Mouse (Mus musculus) lung, adult 10 weeks (tissue): ENCODE data around the gene Rad9a. TPM values are rescaled to one million over a fixed set of nuclear protein-coding genes. Genes with fewer than 3 reads are reported as not detected.

ENCODE experiments used
- polyA plus RNA-seq: library from polyadenylated mRNA; stranded (reverse); fragments of 350-450 nt; fragmentation: Illumina TruSeq; extraction: RNeasy Lipid Tissue Mini Kit (QIAGEN cat#74804); gene quantifications from one replicate; pipeline ENCODE4 v1.2.3, GENCODE M21; 2014; ENCODE audit warnings: low read depth, low replicate concordance; ENCODE audit not compliant: insufficient read depth

The Rad9a gene
- 12.4 TPM for polyA plus RNA-seq

DNA sequence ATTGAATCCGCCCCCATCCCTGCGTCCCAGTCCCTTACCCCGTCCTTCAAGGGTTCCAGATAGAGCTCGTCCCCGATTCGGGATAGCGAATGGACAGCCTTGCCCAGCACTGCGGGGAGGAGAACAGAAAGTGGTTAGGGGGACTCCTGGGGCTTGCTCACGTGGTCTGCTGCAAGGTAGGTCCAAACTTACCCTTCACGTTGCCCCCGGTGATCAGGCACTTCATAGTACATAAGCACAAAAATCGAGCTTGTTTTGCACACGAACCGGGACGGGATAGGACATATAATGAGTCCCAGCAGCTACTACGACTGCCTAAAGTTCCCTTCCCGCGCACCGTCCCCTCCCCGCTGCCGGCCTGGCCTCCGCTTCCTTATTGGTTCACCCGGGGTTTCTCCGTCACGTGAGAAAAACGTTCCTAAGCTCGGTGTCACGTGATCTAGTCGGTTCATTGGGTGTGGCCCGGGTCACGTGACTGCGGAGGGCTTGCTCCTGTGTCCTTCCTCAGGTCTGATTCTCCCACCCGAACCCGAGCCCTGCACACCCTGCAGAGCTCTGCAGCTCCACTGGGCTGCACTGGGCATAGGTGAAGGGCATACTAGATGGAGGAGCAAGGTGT is at the start of gene Rad9a:
Rad9a (minus strand) TSS at position 372 of the 619 bp plus-strand sequence.

DNA sequence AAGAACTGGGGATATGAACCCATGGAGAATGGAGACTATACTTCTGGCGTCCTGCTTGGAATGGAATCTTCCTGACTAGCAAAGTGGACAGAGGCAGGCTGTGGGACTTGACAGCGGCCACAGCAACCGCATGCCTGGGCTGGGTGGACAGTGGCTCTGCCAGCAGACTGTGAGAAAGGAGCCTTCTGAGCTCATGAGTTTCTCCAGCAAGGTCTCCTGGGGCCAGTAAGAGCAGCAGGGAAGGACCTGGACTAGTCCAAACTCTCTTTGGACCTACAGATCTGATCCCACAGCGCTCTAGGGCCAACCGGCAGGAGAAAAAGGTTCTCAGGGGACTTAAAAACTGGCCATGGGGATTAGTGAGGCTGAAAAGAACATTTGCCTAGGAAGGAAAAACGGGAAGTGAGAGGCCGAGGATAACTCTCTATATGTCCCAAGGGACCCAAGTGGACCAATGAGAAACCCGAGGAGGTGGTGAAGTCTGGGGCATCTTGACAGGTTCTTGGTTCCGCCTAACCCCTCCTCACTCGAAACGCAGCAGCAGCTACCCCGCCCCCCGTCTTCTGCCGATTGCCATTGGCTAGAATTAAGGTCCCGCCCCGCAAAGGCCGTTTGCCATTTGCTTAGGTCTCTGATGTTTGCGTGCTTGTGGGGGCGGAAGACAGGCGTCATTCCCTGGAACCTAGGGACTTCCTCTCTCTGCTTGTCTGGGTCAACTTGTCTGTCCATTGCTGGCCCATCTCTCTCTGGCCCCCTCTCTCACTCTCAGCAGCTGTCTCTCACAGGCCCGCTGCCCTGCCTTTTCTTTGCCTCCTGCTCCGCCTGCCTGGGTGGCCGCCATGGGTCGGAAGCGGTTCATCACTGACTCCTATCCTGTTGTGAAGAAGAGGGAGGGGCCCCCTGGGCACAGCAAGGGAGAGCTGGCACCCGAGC is 30.1 kb upstream of the Rad9a start, which contains the start of gene Pold4:
Pold4 (plus strand) TSS at position 647 of the 933 bp plus-strand sequence.

GRCm38 (mm10) chr19:4214071-4214770 is 12.8 kb upstream of the Rad9a start, which contains the start of the genes Clcf1 and AC109138.7:
TSS of gene Clcf1 (plus strand) at chr19:4214238.
TSS of gene AC109138.7 (plus strand) at chr19:4214357.

GRCm38 (mm10) chr19:4191528-4192250 is 9.8 kb downstream of the Rad9a start, which contains the start of gene Ppp1ca:
TSS of gene Ppp1ca (plus strand) at chr19:4192065.

DNA sequence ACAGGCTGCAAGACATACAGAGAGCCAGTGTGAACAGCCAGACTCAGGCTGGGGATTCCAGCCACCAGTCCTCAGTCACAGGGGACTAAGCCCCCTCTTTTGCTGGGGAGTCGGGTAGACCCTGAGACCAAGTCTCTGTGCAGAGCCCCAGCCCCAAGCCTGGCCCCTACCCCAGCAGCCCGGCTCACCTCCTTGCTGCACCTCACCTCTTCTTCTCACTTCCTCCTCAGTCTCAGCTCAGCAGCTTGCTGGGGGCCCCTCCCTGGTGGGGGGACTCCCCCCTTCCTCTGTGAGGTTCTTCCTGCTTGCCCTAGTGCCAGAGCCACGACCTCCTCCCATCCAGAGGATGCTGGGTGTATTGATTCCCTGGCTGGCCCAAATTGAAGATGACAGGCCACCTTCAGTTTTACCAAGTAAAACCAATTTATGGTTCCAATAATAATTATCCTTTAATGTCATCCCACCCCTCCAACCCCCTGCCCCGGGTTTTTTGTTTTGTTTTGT is 10.6 kb downstream of the Rad9a start, which contains the start of gene Tbc1d10c:
Tbc1d10c (minus strand) TSS at position 454 of the 504 bp plus-strand sequence.

GRCm38 (mm10) chr19:4175368-4175947 is 26.0 kb downstream of the Rad9a start, which contains the start of gene Carns1:
TSS of gene Carns1 (minus strand) at chr19:4175479.

GRCm38 (mm10) chr19:4162646-4163542 is 38.6 kb downstream of the Rad9a start, which contains the start of gene Rps6kb2:
TSS of gene Rps6kb2 (minus strand) at chr19:4163354.

GRCm38 (mm10) chr19:4153232-4153654 is 48.2 kb downstream of the Rad9a start, which contains the start of gene Ptprcap:
TSS of gene Ptprcap (plus strand) at chr19:4153604.

DNA sequence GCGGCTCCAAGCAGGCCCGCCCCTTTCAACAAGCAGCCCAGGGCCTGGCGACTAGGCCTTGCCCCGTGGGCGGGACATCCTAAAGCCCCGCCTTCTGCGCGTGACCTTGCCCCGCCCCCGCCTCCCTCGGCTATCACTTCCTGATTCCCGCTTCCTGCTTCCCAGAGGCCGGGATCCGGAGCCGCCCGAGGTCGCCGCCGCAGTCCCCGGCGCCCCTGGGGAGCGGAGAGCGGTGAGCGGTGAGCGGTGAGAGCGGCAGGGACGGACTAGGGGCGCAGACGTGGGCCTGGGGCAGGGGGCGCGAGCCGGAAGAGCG is 53.0 kb downstream of the Rad9a start, which contains the start of gene Coro1b:
Coro1b (plus strand) TSS at position 129 of the 316 bp plus-strand sequence.

Other genes starting within 250 kb of the Rad9a start
- 0.20 TPM for gene Aldh3b3, start 243.0 kb downstream of the Rad9a start, polyA plus RNA-seq
- 0.83 TPM for gene Aldh3b2, start 229.3 kb downstream of the Rad9a start, polyA plus RNA-seq
- gene Acy3, start 215.1 kb downstream of the Rad9a start, polyA plus RNA-seq = 10.1 TPM
- gene Tbx10, start 208.9 kb downstream of the Rad9a start, polyA plus RNA-seq = not detected
- 19.1 TPM for gene Nudt8, start 201.1 kb downstream of the Rad9a start, polyA plus RNA-seq
- 0.23 TPM for gene Gm49405, start 201.0 kb downstream of the Rad9a start, polyA plus RNA-seq
- gene Doc2g, start 198.3 kb downstream of the Rad9a start, polyA plus RNA-seq = 4.9 TPM
- 85.5 TPM for gene Ndufv1, start 188.9 kb downstream of the Rad9a start, polyA plus RNA-seq
- gene Gstp1, start 163.7 kb downstream of the Rad9a start, polyA plus RNA-seq = 401 TPM
- gene Gstp2, start 155.6 kb downstream of the Rad9a start, polyA plus RNA-seq = 28.2 TPM
- 10.6 TPM for gene Gstp3, start 142.1 kb downstream of the Rad9a start, polyA plus RNA-seq
- gene Cabp2, start 120.1 kb downstream of the Rad9a start, polyA plus RNA-seq = 0.93 TPM
- 128 TPM for gene Cdk2ap2, start 104.5 kb downstream of the Rad9a start, polyA plus RNA-seq
- 24.1 TPM for gene Pitpnm1, start 101.7 kb downstream of the Rad9a start, polyA plus RNA-seq
- 110 TPM for gene Aip, start 75.8 kb downstream of the Rad9a start, polyA plus RNA-seq
- not detected for gene Gpr152, start 61.9 kb downstream of the Rad9a start, polyA plus RNA-seq
- not detected for gene Cabp4, start 57.6 kb downstream of the Rad9a start, polyA plus RNA-seq
- 121 TPM for gene Coro1b, start 53.0 kb downstream of the Rad9a start, polyA plus RNA-seq
- gene Ptprcap, start 48.1 kb downstream of the Rad9a start, polyA plus RNA-seq = 41.4 TPM
- gene Rps6kb2, start 38.3 kb downstream of the Rad9a start, polyA plus RNA-seq = 19.1 TPM
- gene Carns1, start 26.2 kb downstream of the Rad9a start, polyA plus RNA-seq = 2.5 TPM
- 22.1 TPM for gene Tbc1d10c, start 10.4 kb downstream of the Rad9a start, polyA plus RNA-seq
- 290 TPM for gene Ppp1ca, start 9.6 kb downstream of the Rad9a start, polyA plus RNA-seq
- 7.9 TPM for gene Clcf1, start 12.6 kb upstream of the Rad9a start, polyA plus RNA-seq
- gene AC109138.7, start 12.7 kb upstream of the Rad9a start, polyA plus RNA-seq = not detected
- 52.0 TPM for gene Pold4, start 30.2 kb upstream of the Rad9a start, polyA plus RNA-seq
- gene Ssh3, start 67.5 kb upstream of the Rad9a start, polyA plus RNA-seq = 12.9 TPM
- gene Ankrd13d, start 81.5 kb upstream of the Rad9a start, polyA plus RNA-seq = 2.9 TPM
- gene Grk2, start 104.6 kb upstream of the Rad9a start, polyA plus RNA-seq = 57.2 TPM
- 12.2 TPM for gene Kdm2a, start 196.6 kb upstream of the Rad9a start, polyA plus RNA-seq
- gene Rhod, start 237.8 kb upstream of the Rad9a start, polyA plus RNA-seq = 10.9 TPM